Mouse (Mus musculus) G1E (cell line): ENCODE results near the gene Cmip. TPM values are rescaled to one million over a fixed set of nuclear protein-coding genes. Genes with fewer than 3 reads are reported as not detected.

ENCODE experiments used
- ATAC-seq: 2 replicates; pipeline ENCODE4 v1.8.0; 2016; ENCODE audit warnings: mild to moderate bottlenecking; ENCODE audit not compliant: insufficient number of reproducible peaks, poor library complexity, low FRiP score, severe bottlenecking; ENCODE audit errors: extremely low read depth
- DNase-seq: peaks from one replicate; pipeline ENCODE4 v3.0.0; 2012; ENCODE audit warnings: low spot score
- H3K27me3 ChIP-seq: 2 replicates; pipeline ENCODE4 v1.6.1; 2012; ENCODE audit warnings: mild to moderate bottlenecking, low read length, inconsistent platforms; ENCODE audit not compliant: insufficient read depth
- H3K36me3 ChIP-seq: replicated peaks from 2 replicates; pipeline ENCODE3; 2012; ENCODE audit warnings: mild to moderate bottlenecking, inconsistent platforms
- H3K4me1 ChIP-seq: 2 replicates; pipeline ENCODE4 v1.6.1; 2012; ENCODE audit warnings: low read depth, low read length, inconsistent platforms, mixed read lengths; ENCODE audit not compliant: insufficient read depth
- H3K4me3 ChIP-seq: 2 replicates; pipeline ENCODE4 v1.5.1; 2012; ENCODE audit warnings: low read depth, mild to moderate bottlenecking, inconsistent platforms, low read length, moderate library complexity, mixed read lengths
- H3K9me3 ChIP-seq: replicated peaks from 2 replicates; pipeline ENCODE4 v1.6.1; 2012; ENCODE audit warnings: inconsistent platforms
- CTCF ChIP-seq: IDR thresholded peaks from 2 replicates; pipeline ENCODE4 v1.5.1; 2012; ENCODE audit warnings: low read depth, low read length, inconsistent platforms, mixed read lengths
- GATA1 ChIP-seq: IDR thresholded peaks from 2 replicates; pipeline ENCODE4 v1.6.1; 2012; ENCODE audit warnings: borderline replicate concordance, low read length, inconsistent platforms, mixed read lengths
- GATA2 ChIP-seq: IDR thresholded peaks from 2 replicates; pipeline ENCODE4 v1.6.1; 2012; ENCODE audit warnings: low read depth, low read length, inconsistent platforms, borderline replicate concordance
- POLR2AphosphoS5 ChIP-seq: IDR thresholded peaks from 2 replicates; pipeline ENCODE4 v1.6.1; 2012; ENCODE audit warnings: low read depth, low read length, inconsistent platforms; ENCODE audit not compliant: insufficient replicate concordance
- TAL1 ChIP-seq: conservative IDR thresholded peaks from 2 replicates; pipeline ENCODE4 v1.6.1; 2012; ENCODE audit warnings: low read depth, low read length, inconsistent platforms, mixed read lengths
- polyA plus RNA-seq: library from polyadenylated mRNA; stranded (reverse); fragments of >175 nt; gene quantifications from 2 replicates; pipeline ENCODE4 v1.2.3, GENCODE M21; 2012
- total RNA-seq, 2 experiments: library from RNA; stranded (forward) in 1 of 2; stranded (reverse) in 1 of 2; fragments of 200-1000 nt in 1 of 2; fragments of >200 nt in 1 of 2; fragmentation: Nextera tagmentation in 1 of 2; gene quantifications; 2 replicates each; pipeline ENCODE4 v1.2.3; 2014 to 2017

The Cmip gene
- total and polyA plus RNA-seq, 3 experiments: 5.8 to 88.8 (median 65.3) TPM

- no peak for ATAC-seq
- Histone ChIP-seq H3K4me3 (no peak overlapping the region), H3K27me3 (peaks cover 22% of the 10 kb centered on the region), H3K9me3 (no peaks in the 10 kb centered on the region), H3K4me1 (peaks cover 27% of the 10 kb centered on the region), H3K36me3 (no peaks in the 10 kb centered on the region)
- no peak for DNase-seq
- TF ChIP-seq CTCF: no peak
Observed at GRCm38 (mm10) chr8:117470342-117470781, 213.5 kb downstream of the Cmip start.

DNA sequence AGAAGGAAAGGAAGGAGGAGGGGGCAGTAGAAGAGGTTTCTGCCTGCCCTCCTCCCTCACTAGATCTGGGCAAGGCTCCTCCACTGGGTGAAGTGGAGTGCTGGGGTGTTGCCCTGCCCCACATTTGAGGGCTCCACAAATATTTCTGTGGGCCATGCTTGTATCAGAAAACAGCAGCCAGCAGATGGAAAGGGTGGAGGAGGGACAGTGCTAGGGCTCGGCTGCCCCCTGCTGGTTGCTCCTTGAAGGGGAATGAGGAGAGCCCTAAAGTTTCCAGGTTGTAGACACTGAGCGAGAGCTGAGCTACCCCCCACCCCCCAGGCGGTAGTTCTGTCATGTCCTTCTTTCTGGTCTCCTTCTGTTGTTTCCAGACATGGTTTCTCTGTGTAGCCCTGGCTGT, 214.3 kb downstream of the Cmip start:
- peaks cover 17% of the 10 kb centered on the region for H3K27me3 ChIP-seq
- no peak overlapping the region for H3K4me3 ChIP-seq
- no peaks in the 10 kb centered on the region for H3K9me3 ChIP-seq
- H3K36me3 ChIP-seq: no peaks in the 10 kb centered on the region
- TF ChIP-seq CTCF (peak; percentile 42; the same call in 1 of the 2 replicates), POLR2AphosphoS5 (no peak), GATA1 (no peak), TAL1 (no peak), GATA2 (no peak)
- 0 out of 2 replicates have a peak, but pooled peaks have one; percentile 48 for ATAC-seq
- peak; percentile 21 for DNase-seq
- peaks cover 23% of the 10 kb centered on the region for H3K4me1 ChIP-seq

- Histone ChIP-seq H3K36me3 (no peaks in the 10 kb centered on the region), H3K9me3 (no peaks in the 10 kb centered on the region), H3K4me1 (peaks cover 23% of the 10 kb centered on the region), H3K4me3 (no peak overlapping the region), H3K27me3 (peaks cover 15% of the 10 kb centered on the region)
- TF ChIP-seq GATA2 (no peak), GATA1 (no peak), CTCF (no peak), TAL1 (no peak), POLR2AphosphoS5 (no peak)
- ATAC-seq (no peak), DNase-seq (no peak)
Observed at GRCm38 (mm10) chr8:117471655-117472054, 214.8 kb downstream of the Cmip start.

DNA sequence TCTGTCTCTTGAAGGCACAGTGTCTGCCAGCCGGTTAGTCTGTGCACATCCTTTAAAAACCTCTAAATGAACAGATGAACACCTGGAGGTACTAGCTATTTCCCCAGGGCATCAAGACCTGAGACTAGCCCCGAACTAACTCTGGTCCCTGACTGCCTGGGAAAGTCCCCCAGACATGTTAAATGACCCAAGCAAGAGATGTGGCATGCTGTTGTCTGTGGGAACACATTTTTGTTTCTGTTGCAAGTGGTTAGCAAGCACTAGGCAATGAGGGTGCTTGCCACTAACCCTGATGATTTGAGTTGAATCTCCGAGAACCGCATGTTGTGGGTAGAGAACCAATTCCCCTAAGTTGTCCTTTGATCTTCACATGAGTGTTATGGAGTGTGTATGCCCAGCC, 215.5 kb downstream of the Cmip start:
- TF ChIP-seq CTCF: no peak
- no peaks in the 10 kb centered on the region for H3K36me3 ChIP-seq
- H3K4me3 ChIP-seq: no peak overlapping the region
- peaks cover 15% of the 10 kb centered on the region for H3K27me3 ChIP-seq
- no peak for ATAC-seq
- H3K9me3 ChIP-seq: no peaks in the 10 kb centered on the region
- DNase-seq: no peak
- peaks cover 23% of the 10 kb centered on the region for H3K4me1 ChIP-seq

- Histone ChIP-seq H3K4me3 (no peak overlapping the region), H3K9me3 (peaks cover 3% of the 10 kb centered on the region), H3K4me1 (peaks cover 19% of the 10 kb centered on the region), H3K27me3 (peaks cover 12% of the 10 kb centered on the region), H3K36me3 (no peaks in the 10 kb centered on the region)
- ATAC-seq: peak; percentile 79
- DNase-seq: peak; percentile 85
- TF ChIP-seq POLR2AphosphoS5: no peak
- TF ChIP-seq CTCF: peak; percentile 46; the same call in 1 of the 2 replicates
Observed at GRCm38 (mm10) chr8:117474944-117475343, 218.1 kb downstream of the Cmip start.

DNA sequence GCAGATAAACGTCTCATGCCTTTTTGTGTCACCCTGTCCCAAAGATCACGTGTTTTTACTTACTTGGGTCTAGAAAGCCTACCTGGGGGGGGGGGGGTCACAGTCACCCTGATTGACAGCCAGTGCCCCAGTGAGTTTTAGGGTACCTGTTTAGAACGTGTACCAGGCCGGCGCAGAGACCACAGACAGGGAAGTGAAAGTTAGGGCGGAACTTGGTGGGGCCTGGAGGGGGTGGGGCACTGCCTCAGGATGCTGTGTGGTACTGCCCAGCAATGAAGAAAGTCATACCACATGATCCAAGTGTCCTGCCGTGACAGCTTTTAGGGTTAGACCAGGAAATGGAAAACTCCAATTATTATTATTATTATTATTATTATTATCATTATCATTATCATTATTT, 219.0 kb downstream of the Cmip start:
- H3K4me1 ChIP-seq: peaks cover 10% of the 10 kb centered on the region
- ATAC-seq (no peak), DNase-seq (no peak)
- no peaks in the 10 kb centered on the region for H3K36me3 ChIP-seq
- no peak overlapping the region for H3K4me3 ChIP-seq
- peaks cover 5% of the 10 kb centered on the region; the same call in 1 of the 2 replicates for H3K27me3 ChIP-seq
- TF ChIP-seq GATA2 (no peak), GATA1 (no peak), POLR2AphosphoS5 (no peak), CTCF (no peak), TAL1 (no peak)
- H3K9me3 ChIP-seq: peaks cover 6% of the 10 kb centered on the region

GRCm38 (mm10) chr8:117478082-117478481, 221.2 kb downstream of the Cmip start:
- Histone ChIP-seq H3K36me3 (no peaks in the 10 kb centered on the region), H3K4me3 (no peak overlapping the region), H3K27me3 (no peaks in the 10 kb centered on the region), H3K9me3 (peaks cover 6% of the 10 kb centered on the region), H3K4me1 (peaks cover 8% of the 10 kb centered on the region)
- TF ChIP-seq GATA1: no peak
- DNase-seq: no peak
- no peak for ATAC-seq

GRCm38 (mm10) chr8:117479996-117480395, 223.1 kb downstream of the Cmip start:
- no peaks in the 10 kb centered on the region for H3K27me3 ChIP-seq
- no peaks in the 10 kb centered on the region for H3K36me3 ChIP-seq
- H3K4me1 ChIP-seq: peaks cover 5% of the 10 kb centered on the region
- peaks cover 6% of the 10 kb centered on the region for H3K9me3 ChIP-seq
- ATAC-seq: no peak
- DNase-seq: no peak
- H3K4me3 ChIP-seq: no peak overlapping the region
- TF ChIP-seq TAL1: no peak
- TF ChIP-seq CTCF: no peak
- no peak for TF ChIP-seq POLR2AphosphoS5
- no peak for TF ChIP-seq GATA2
- TF ChIP-seq GATA1: no peak
